Mouse (Mus musculus) thymus, postnatal 25 days (tissue): ENCODE measurements around the gene Olfr247.
"Not testable (repeated sequence)": the region's sequence is repeated elsewhere in the genome, so short reads cannot be mapped to it uniquely, and the experiment has no call there.

Source experiments
- DNase-seq: peaks from one replicate; pipeline ENCODE4 v3.0.0; 2022

Gene Olfr247

GRCm38 (mm10) chr10:129976040-129976439 is at the start of gene Olfr247:
Gene Olfr247 (minus strand): TSS chr10:129976140.
- not testable (repeated sequence) for DNase-seq

GRCm38 (mm10) chr10:130012321-130012720 is 36.4 kb upstream of the Olfr247 start, which contains the start of gene Olfr820:
Gene Olfr820 (plus strand): TSS chr10:130012621.
- DNase-seq = no peak

GRCm38 (mm10) chr10:130005366-130005765 is 29.4 kb upstream of the Olfr247 start:
- DNase-seq = not testable (repeated sequence)

GRCm38 (mm10) chr10:130004104-130004503 is 28.2 kb upstream of the Olfr247 start:
- not testable (repeated sequence) for DNase-seq

GRCm38 (mm10) chr10:129984962-129985361 is 9.0 kb upstream of the Olfr247 start, which contains the start of gene Gm10310:
Gene Gm10310 (minus strand): TSS chr10:129985062.
- DNase-seq = not testable (repeated sequence)

- not testable (repeated sequence) for DNase-seq
Measured at GRCm38 (mm10) chr10:129981867-129982266, 5.9 kb upstream of the Olfr247 start.

GRCm38 (mm10) chr10:129972994-129973393 is 2.9 kb downstream of the Olfr247 start:
- DNase-seq = not testable (repeated sequence)

GRCm38 (mm10) chr10:129967166-129967565 is 8.8 kb downstream of the Olfr247 start, which contains the start of gene Olfr819:
Gene Olfr819 (minus strand): TSS chr10:129967266.
- not testable (repeated sequence) for DNase-seq

- not testable (repeated sequence) for DNase-seq
Measured at GRCm38 (mm10) chr10:129966232-129966631, 9.7 kb downstream of the Olfr247 start.

- no peak for DNase-seq
Measured at GRCm38 (mm10) chr10:129949000-129949399, 26.9 kb downstream of the Olfr247 start, which contains the start of gene Olfr818. Gene Olfr818 (minus strand): TSS chr10:129949100.
